Mouse (Mus musculus) c-Kit-positive CD71-negative TER-119-negative erythroid progenitor cells, embryonic 14.5 days (primary cell): ENCODE measurements around the gene Cpsf3.

ENCODE experiments used
- DNase-seq: peaks from one replicate; pipeline ENCODE4 v3.0.0-alpha.2; 2013; ENCODE audit warnings: low read depth

Gene Cpsf3

GRCm38 (mm10) chr12:21333766-21334165, 48.6 kb downstream of the Cpsf3 start:
- DNase-seq, result no peak

GRCm38 (mm10) chr12:21335869-21336268, 50.7 kb downstream of the Cpsf3 start:
- DNase-seq, result no peak

GRCm38 (mm10) chr12:21337171-21337570, 52.0 kb downstream of the Cpsf3 start:
- DNase-seq, result no peak

- DNase-seq, result no peak
Observed at GRCm38 (mm10) chr12:21340674-21341073, 55.5 kb downstream of the Cpsf3 start.

- no peak for DNase-seq
Observed at GRCm38 (mm10) chr12:21346972-21347371, 61.8 kb downstream of the Cpsf3 start.

- no peak for DNase-seq
Observed at GRCm38 (mm10) chr12:21350113-21350876, 65.1 kb downstream of the Cpsf3 start.

- no peak for DNase-seq
Observed at GRCm38 (mm10) chr12:21353681-21354080, 68.5 kb downstream of the Cpsf3 start.

GRCm38 (mm10) chr12:21362686-21363085, 77.5 kb downstream of the Cpsf3 start:
- DNase-seq, result no peak

- DNase-seq, result no peak
Observed at GRCm38 (mm10) chr12:21363195-21363594, 78.0 kb downstream of the Cpsf3 start.
